Mouse (Mus musculus): ENCODE measurements around the gene Med12. TPM values are rescaled to one million over a fixed set of nuclear protein-coding genes. Genes with fewer than 3 reads are reported as not detected.

The Med12 gene
- polyA plus RNA-seq, 1 experiment from 2014 or later: 39.2 TPM

DNA sequence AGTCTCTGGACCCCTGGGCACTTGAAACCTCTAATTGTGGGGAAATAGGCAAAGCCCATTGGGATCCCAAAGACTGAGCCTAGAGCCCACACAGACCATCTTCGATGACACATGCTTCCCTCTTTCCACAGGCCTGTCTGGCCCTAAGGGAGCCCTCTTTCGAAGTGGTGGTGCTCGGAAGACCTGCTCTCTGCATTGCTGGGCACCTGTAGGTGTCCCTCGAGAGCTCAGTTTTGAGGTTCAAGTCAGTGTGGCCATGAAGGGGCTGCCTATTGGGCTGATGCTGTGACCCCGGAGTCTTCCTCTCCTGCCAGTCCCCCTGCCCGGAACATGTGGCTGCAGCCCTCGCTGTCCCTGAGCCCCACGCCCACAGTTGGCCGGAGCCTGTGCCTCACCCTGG lies 27.8 kb downstream of the Med12 start:
- no peak for ATAC-seq (ENCODE audit: insufficient number of reproducible peaks, insufficient read depth, low FRiP score, low TSS enrichment, low read depth)
- peaks cover 6% of the 10 kb centered on the region for H3K4me1 ChIP-seq
- H3K9ac ChIP-seq: no peak overlapping the region
- WGBS: 80% methylated on average over 9 of the region's 9 CpGs
- H3K9me3 ChIP-seq: no peaks in the 10 kb centered on the region
- H3K36me3 ChIP-seq: peaks cover 5% of the 10 kb centered on the region
- no peak overlapping the region for H3K4me3 ChIP-seq
- H3K27ac ChIP-seq: no peak overlapping the region
- H3K27me3 ChIP-seq: peaks cover 28% of the 10 kb centered on the region
- H3K4me2 ChIP-seq: no peak overlapping the region

GRCm38 (mm10) chrX:101304646-101305045 lies 30.8 kb downstream of the Med12 start:
- Histone ChIP-seq H3K27me3 (peaks cover 41% of the 10 kb centered on the region), H3K4me1 (peaks cover 6% of the 10 kb centered on the region), H3K4me3 (no peak overlapping the region), H3K27ac (no peak overlapping the region), H3K9me3 (no peaks in the 10 kb centered on the region), H3K9ac (no peak overlapping the region), H3K36me3 (no peaks in the 10 kb centered on the region), H3K4me2 (no peak overlapping the region)
- 56% methylated on average over 2 of the region's 2 CpGs for WGBS
- ATAC-seq (ENCODE audit: insufficient number of reproducible peaks, insufficient read depth, low FRiP score, low TSS enrichment, low read depth): no peak

- ATAC-seq (ENCODE audit: insufficient number of reproducible peaks, insufficient read depth, low FRiP score, low TSS enrichment, low read depth): no peak
- Histone ChIP-seq H3K4me1 (no peaks in the 10 kb centered on the region), H3K27me3 (peaks cover 37% of the 10 kb centered on the region), H3K36me3 (no peaks in the 10 kb centered on the region), H3K4me2 (no peak overlapping the region), H3K27ac (no peak overlapping the region), H3K9me3 (no peaks in the 10 kb centered on the region), H3K9ac (no peak overlapping the region), H3K4me3 (no peak overlapping the region)
- 89% methylated on average over 5 of the region's 5 CpGs for WGBS
Observed at GRCm38 (mm10) chrX:101309299-101309698, 35.5 kb downstream of the Med12 start.

GRCm38 (mm10) chrX:101313625-101314359 lies 40.0 kb downstream of the Med12 start:
- H3K27ac ChIP-seq: no peak overlapping the region
- 49% methylated on average over 6 of the region's 6 CpGs for WGBS
- no peak overlapping the region for H3K4me3 ChIP-seq
- H3K9me3 ChIP-seq: no peaks in the 10 kb centered on the region
- peaks cover 30% of the 10 kb centered on the region for H3K27me3 ChIP-seq
- ATAC-seq (ENCODE audit: insufficient number of reproducible peaks, insufficient read depth, low FRiP score, low TSS enrichment, low read depth): no peak
- H3K4me1 ChIP-seq: no peaks in the 10 kb centered on the region
- peaks cover 11% of the 10 kb centered on the region for H3K36me3 ChIP-seq
- no peak overlapping the region for H3K4me2 ChIP-seq
- H3K9ac ChIP-seq: no peak overlapping the region

GRCm38 (mm10) chrX:101319775-101320174 lies 45.9 kb downstream of the Med12 start:
- H3K27ac ChIP-seq: no peak overlapping the region
- 91% methylated on average over 12 of the region's 12 CpGs for whole genome bisulfite sequencing

DNA sequence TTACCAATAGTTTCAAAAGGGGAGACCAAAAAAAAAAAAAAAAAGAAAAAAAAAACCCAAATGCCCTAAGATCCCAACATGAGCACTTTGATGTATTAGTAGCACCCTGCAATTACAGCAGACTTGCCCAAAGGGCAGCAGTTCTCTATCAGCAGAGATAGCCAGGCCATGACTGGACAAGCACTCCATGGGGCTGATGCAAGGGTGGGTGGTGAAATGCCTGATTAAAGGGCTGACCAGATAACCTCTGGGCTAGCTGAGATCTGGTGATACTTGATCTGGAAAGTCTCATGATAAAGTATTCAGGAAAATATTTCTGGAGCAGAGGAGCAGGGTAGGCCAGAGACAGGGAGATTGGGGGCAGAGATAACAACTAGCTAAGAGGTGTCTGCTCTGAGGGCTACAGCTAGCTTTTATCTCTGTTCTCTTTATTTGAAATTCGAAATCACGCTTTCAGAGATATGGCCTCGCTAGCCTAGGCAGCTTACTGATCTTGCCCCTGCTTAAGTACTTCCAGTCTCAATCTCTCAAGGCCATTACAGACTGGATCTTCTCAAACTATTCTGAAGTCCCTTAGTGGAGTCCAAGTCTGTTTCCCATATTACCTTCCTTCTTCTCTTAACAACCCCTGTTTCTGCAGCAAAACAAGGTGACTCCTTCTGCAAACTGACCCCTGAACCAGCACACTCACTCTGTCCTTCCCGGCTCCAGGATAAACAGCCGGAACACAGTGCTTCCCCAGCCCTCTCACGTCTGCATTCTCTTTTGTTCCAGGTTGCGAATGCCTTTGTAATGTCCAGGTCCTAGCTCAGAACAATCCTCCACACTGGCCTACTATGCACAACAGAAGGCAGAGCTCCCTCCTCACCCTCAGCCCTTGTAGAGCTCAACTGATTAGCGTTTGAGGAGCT lies 52.4 kb downstream of the Med12 start:
- Histone ChIP-seq H3K9ac (no peak overlapping the region), H3K4me3 (no peak overlapping the region), H3K36me3 (no peaks in the 10 kb centered on the region), H3K4me2 (no peak overlapping the region), H3K27me3 (no peaks in the 10 kb centered on the region; the same call in 1 of the 2 replicates), H3K27ac (no peak overlapping the region), H3K9me3 (no peaks in the 10 kb centered on the region), H3K4me1 (no peaks in the 10 kb centered on the region)
- no peak for ATAC-seq (ENCODE audit: insufficient number of reproducible peaks, insufficient read depth, low FRiP score, low TSS enrichment, low read depth)
- WGBS: 59% methylated on average over 8 of the region's 8 CpGs

More at GRCm38 (mm10) chrX:101319775-101320174, 45.9 kb downstream of the Med12 start:
- peaks cover 6% of the 10 kb centered on the region for H3K27me3 ChIP-seq
- no peaks in the 10 kb centered on the region for H3K4me1 ChIP-seq
- peaks cover 14% of the 10 kb centered on the region for H3K36me3 ChIP-seq
- H3K9me3 ChIP-seq: no peaks in the 10 kb centered on the region
- ATAC-seq (ENCODE audit: insufficient number of reproducible peaks, insufficient read depth, low FRiP score, low TSS enrichment, low read depth): no peak
- no peak overlapping the region for H3K4me2 ChIP-seq
- no peak overlapping the region for H3K9ac ChIP-seq
- H3K4me3 ChIP-seq: no peak overlapping the region

DNA sequence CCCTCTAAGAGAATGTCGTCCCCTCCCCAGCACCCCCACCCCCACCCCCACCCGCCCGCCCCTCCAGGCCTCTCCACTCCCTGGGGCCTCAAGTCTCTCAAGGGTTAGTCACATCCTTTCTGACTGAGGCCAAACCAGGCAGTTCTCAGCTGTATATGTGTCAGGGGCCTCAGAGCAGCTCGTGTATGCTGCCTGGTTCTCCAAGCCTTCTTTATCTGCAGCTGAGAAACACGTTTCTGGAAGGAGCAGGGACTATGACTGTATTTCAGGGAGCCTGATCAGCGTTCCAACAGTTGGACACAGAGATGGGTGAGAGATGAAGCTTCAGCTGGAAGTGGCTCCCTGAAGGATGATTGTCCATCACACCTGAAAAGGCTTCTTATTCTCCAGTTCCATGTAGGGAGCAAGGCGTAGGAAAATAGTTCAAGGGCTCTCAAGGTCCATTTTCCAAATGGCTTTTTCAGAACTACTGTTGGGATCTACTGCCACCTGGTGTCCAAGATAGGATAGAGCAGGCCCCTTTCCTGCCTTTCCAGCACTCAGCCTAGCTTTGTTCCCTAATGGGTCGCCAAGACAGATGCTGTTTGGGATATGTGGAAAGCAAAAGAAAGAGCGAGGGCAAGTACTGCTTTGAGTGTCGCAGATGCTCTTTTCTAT lies 55.7 kb downstream of the Med12 start:
- peak overlapping the region; percentile 51; the same call in 1 of the 2 replicates for H3K27ac ChIP-seq
- no peaks in the 10 kb centered on the region for H3K9me3 ChIP-seq
- 25% methylated on average over 10 of the region's 10 CpGs for WGBS
- H3K36me3 ChIP-seq: no peaks in the 10 kb centered on the region
- no peak overlapping the region for H3K9ac ChIP-seq
- peaks cover 5% of the 10 kb centered on the region; the same call in 1 of the 2 replicates for H3K4me1 ChIP-seq
- H3K4me2 ChIP-seq: 0 out of 2 replicates have a peak overlapping the region, but pooled peaks have one; percentile 7
- no peak overlapping the region for H3K4me3 ChIP-seq
- no peak for ATAC-seq (ENCODE audit: insufficient number of reproducible peaks, insufficient read depth, low FRiP score, low TSS enrichment, low read depth)
- H3K27me3 ChIP-seq: peaks cover 4% of the 10 kb centered on the region; the same call in 1 of the 2 replicates

DNA sequence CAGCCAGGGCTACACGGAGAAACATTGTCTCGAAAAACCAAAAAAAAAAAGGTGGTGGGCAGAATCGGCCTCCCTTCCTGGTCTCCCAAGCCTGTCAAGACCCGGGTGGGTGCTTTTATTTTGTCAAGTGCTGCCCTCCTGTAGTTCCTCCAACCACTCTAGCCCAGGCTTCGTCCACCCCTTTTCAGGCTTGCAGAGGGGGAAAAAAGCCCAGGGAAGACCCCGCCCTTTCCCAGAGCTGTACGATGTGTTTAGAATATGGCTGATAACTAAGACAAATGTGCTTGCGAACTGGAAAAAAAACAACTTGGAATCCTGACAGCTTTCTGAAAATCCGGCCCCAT lies 58.2 kb downstream of the Med12 start:
- Histone ChIP-seq H3K9ac (peak overlapping the region; percentile 62), H3K9me3 (no peaks in the 10 kb centered on the region), H3K4me1 (peaks cover 5% of the 10 kb centered on the region; the same call in 1 of the 2 replicates), H3K27me3 (peaks cover 4% of the 10 kb centered on the region; the same call in 1 of the 2 replicates), H3K4me3 (peak overlapping the region; percentile 37), H3K36me3 (no peaks in the 10 kb centered on the region), H3K27ac (peak overlapping the region; percentile 92), H3K4me2 (peak overlapping the region; percentile 52)
- 48% methylated on average over 9 of the region's 9 CpGs for WGBS
- 0 out of 2 replicates have a peak, but pooled peaks have one; percentile 3 for ATAC-seq (ENCODE audit: insufficient number of reproducible peaks, insufficient read depth, low FRiP score, low TSS enrichment, low read depth)

DNA sequence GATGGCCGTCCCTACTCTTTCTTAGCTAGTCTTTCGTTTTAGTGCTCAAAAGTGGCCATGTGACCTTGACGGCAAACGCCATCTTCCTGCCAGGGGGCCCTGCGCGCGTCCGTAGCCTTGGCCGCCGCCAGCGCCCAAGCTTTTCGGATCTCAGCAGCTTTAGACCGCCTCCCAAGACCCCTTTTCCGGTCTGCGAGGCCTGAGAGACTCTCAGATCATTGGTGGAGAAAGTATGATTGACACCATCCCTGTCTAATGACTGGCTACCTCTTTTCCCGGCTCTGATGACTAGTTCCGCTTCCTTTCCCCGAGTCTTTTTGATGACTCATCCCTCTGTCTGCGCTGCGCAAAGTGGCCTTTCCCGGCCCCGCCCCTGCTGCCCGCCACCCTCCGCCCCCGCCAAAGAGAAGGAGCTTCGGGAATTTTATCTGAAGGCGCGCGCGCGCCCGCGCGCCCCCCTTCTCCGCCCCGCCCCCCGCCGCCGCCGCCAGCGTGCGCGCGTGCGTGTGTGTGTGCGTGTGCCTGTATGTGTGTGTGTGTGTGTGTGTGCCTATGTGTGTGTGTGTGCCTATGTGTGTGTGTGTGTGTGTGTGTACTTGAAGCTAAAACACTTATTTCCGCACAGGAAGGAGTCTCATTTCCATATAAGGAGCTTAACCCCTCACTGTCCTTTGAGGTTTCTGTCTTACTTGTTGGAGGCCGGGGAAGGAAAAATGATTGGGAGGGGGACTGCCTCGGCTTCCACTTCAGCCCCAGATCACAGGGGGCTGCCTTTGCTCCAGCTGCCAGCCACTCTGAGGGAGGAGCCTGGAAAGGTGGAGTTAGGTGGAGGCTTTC lies 58.8 kb downstream of the Med12 start:
- WGBS: 16% methylated on average over 43 of the region's 49 CpGs
- Histone ChIP-seq H3K9ac (peak overlapping the region; percentile 64), H3K27ac (peak overlapping the region; percentile 92), H3K4me2 (peak overlapping the region; percentile 57), H3K9me3 (no peaks in the 10 kb centered on the region), H3K4me1 (peaks cover 5% of the 10 kb centered on the region; the same call in 1 of the 2 replicates), H3K27me3 (peaks cover 4% of the 10 kb centered on the region; the same call in 1 of the 2 replicates), H3K36me3 (no peaks in the 10 kb centered on the region), H3K4me3 (peak overlapping the region; percentile 37)
- ATAC-seq (ENCODE audit: insufficient number of reproducible peaks, insufficient read depth, low FRiP score, low TSS enrichment, low read depth): peak; percentile 93

DNA sequence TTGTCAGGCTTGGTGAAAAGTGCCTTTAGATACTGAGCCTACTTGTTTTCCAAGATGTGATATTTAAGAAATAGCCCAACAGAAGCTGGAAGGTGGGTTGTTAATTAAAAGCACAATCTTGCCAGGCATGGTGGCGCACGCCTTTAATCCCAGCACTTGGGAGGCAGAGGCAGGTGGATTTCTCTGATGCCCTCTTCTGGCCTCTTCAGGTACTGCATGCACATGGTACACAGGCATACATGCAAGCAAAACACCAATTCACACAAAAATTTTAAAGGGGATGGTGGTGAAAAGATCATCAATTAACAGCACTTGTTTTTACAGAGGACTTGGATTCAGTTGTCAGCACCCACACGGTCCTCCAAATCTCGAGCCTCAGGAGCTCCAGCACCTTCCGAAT lies 60.8 kb downstream of the Med12 start:
- no peak overlapping the region for H3K27ac ChIP-seq
- H3K36me3 ChIP-seq: no peaks in the 10 kb centered on the region
- peaks cover 5% of the 10 kb centered on the region; the same call in 1 of the 2 replicates for H3K4me1 ChIP-seq
- H3K4me3 ChIP-seq: no peak overlapping the region
- WGBS: 86% methylated on average over 5 of the region's 5 CpGs
- no peaks in the 10 kb centered on the region for H3K9me3 ChIP-seq
- H3K4me2 ChIP-seq: no peak overlapping the region
- ATAC-seq (ENCODE audit: insufficient number of reproducible peaks, insufficient read depth, low FRiP score, low TSS enrichment, low read depth): no peak
- no peak overlapping the region for H3K9ac ChIP-seq
- peaks cover 8% of the 10 kb centered on the region; the same call in 1 of the 2 replicates for H3K27me3 ChIP-seq
